Mouse (Mus musculus) midbrain, embryonic 14.5 days (tissue): Measurements from ENCODE around the gene Scimp. TPM values are rescaled to one million over a fixed set of nuclear protein-coding genes. Genes with fewer than 3 reads are reported as not detected.

Experiments used
- ATAC-seq: fragments of 200-750 bp; cut with Nextera tagmentation; 2 replicates; pipeline ENCODE4 v1.8.0; 2017; ENCODE audit warnings: moderate number of reproducible peaks, moderate library complexity; ENCODE audit not compliant: low FRiP score, low TSS enrichment
- DNase-seq: peaks from one replicate; pipeline ENCODE4 v3.0.0-alpha.2; 2015
- H3K27ac ChIP-seq: fragments of 300-500 bp; sonication (generic); replicated peaks from 2 replicates; pipeline ENCODE4 v1.5.1; 2014; ENCODE audit warnings: mild to moderate bottlenecking, low read depth, low read length, moderate library complexity
- H3K27me3 ChIP-seq: fragments of 300-500 bp; sonication (generic); 2 replicates; pipeline ENCODE4 v1.6.1; 2014; ENCODE audit warnings: low read length, control low read depth, mixed read lengths; ENCODE audit not compliant: control insufficient read depth, insufficient read depth
- H3K36me3 ChIP-seq: fragments of 300-500 bp; sonication (generic); 2 replicates; pipeline ENCODE4 v1.6.1; 2014; ENCODE audit warnings: low read length, control low read depth; ENCODE audit not compliant: control insufficient read depth, insufficient read depth
- H3K4me1 ChIP-seq: fragments of 300-500 bp; sonication (generic); 2 replicates; pipeline ENCODE4 v1.6.1; 2014; ENCODE audit warnings: mild to moderate bottlenecking, antibody characterized with exemption, low read length, control low read depth; ENCODE audit not compliant: control insufficient read depth, insufficient read depth
- H3K4me2 ChIP-seq: fragments of 300-500 bp; sonication (generic); 2 replicates; pipeline ENCODE4 v1.6.1; 2014; ENCODE audit warnings: mild to moderate bottlenecking, low read length, moderate library complexity
- H3K4me3 ChIP-seq: fragments of 300-500 bp; sonication (generic); replicated peaks from 2 replicates; pipeline ENCODE4 v1.5.1; 2014; ENCODE audit warnings: low read depth, low read length
- H3K9ac ChIP-seq: fragments of 300-500 bp; sonication (generic); replicated peaks from 2 replicates; pipeline ENCODE4 v1.6.1; 2014; ENCODE audit warnings: mild to moderate bottlenecking, low read length, moderate library complexity
- H3K9me3 ChIP-seq: fragments of 300-500 bp; sonication (generic); 2 replicates; pipeline ENCODE4 v1.6.1; 2016; ENCODE audit warnings: low read length, control low read depth, mixed read lengths; ENCODE audit not compliant: control insufficient read depth
- WGBS: fragments of 180-500 bp; shearing (Covaris S2); extraction: QIAGEN DNeasy Blood & Tissue Kit; methylation state at CpG from one replicate; pipeline ENCODE4 v1.1.7; 2014; 5-methylcytosine and 5-hydroxymethylcytosine counted together
- microRNA-seq: library from miRNA; unstranded; fragments of <30 nt; microRNA quantifications from one replicate; pipeline ENCODE4, GENCODE M21; 2016
- polyA plus RNA-seq: library from polyadenylated mRNA; unstranded; fragments of >200 nt; fragmentation: Nextera tagmentation; extraction: Ambion mirVana; gene quantifications from 2 replicates; pipeline ENCODE4 v1.2.1, GENCODE M21; 2014

Scimp gene
- polyA plus RNA-seq, 1 experiment from 2014 or later = 0.39 TPM

- 88% methylated on average over 4 of the region's 4 CpGs for WGBS
- no peak overlapping the region for H3K4me3 ChIP-seq
- no peak overlapping the region for H3K4me2 ChIP-seq
- no peaks in the 10 kb centered on the region for H3K27me3 ChIP-seq
- H3K9ac ChIP-seq = 0 out of 2 replicates have a peak overlapping the region, but pooled peaks have one; percentile 12
- H3K4me1 ChIP-seq = no peaks in the 10 kb centered on the region
- no peaks in the 10 kb centered on the region for H3K9me3 ChIP-seq
- H3K36me3 ChIP-seq = no peaks in the 10 kb centered on the region
- ATAC-seq (no peak), DNase-seq (no peak)
- no peak overlapping the region for H3K27ac ChIP-seq
Observed at GRCm38 (mm10) chr11:70752337-70753017, 59.9 kb downstream of the Scimp start.

GRCm38 (mm10) chr11:70747876-70748545 is 64.4 kb downstream of the Scimp start:
- Histone ChIP-seq H3K36me3 (no peaks in the 10 kb centered on the region), H3K4me2 (no peak overlapping the region), H3K9me3 (no peaks in the 10 kb centered on the region), H3K4me1 (no peaks in the 10 kb centered on the region), H3K27me3 (no peaks in the 10 kb centered on the region), H3K27ac (no peak overlapping the region), H3K9ac (no peak overlapping the region), H3K4me3 (no peak overlapping the region)
- WGBS = 87% methylated on average over 4 of the region's 4 CpGs
- DNase-seq (no peak), ATAC-seq (no peak)

- ATAC-seq = no peak
Observed at GRCm38 (mm10) chr11:70745636-70746035, 66.8 kb downstream of the Scimp start.

GRCm38 (mm10) chr11:70742581-70743459 is 69.6 kb downstream of the Scimp start:
- H3K4me2 ChIP-seq = no peak overlapping the region
- ATAC-seq = no peak
- WGBS = 72% methylated on average over 12 of the region's 12 CpGs
- no peaks in the 10 kb centered on the region for H3K4me1 ChIP-seq
- no peaks in the 10 kb centered on the region for H3K9me3 ChIP-seq
- no peaks in the 10 kb centered on the region for H3K27me3 ChIP-seq
- no peak for DNase-seq
- no peaks in the 10 kb centered on the region for H3K36me3 ChIP-seq
- no peak overlapping the region for H3K27ac ChIP-seq
- no peak overlapping the region for H3K9ac ChIP-seq
- no peak overlapping the region for H3K4me3 ChIP-seq

More at GRCm38 (mm10) chr11:70745636-70746035, 66.8 kb downstream of the Scimp start:
- Histone ChIP-seq H3K9me3 (no peaks in the 10 kb centered on the region), H3K9ac (no peak overlapping the region), H3K4me3 (no peak overlapping the region), H3K4me2 (no peak overlapping the region), H3K4me1 (no peaks in the 10 kb centered on the region), H3K27ac (no peak overlapping the region), H3K27me3 (no peaks in the 10 kb centered on the region), H3K36me3 (no peaks in the 10 kb centered on the region)
- no peak for DNase-seq
- 89% methylated on average over 7 of the region's 7 CpGs for WGBS

- no peaks in the 10 kb centered on the region for H3K36me3 ChIP-seq
- H3K9ac ChIP-seq = no peak overlapping the region
- no peaks in the 10 kb centered on the region for H3K27me3 ChIP-seq
- H3K4me1 ChIP-seq = no peaks in the 10 kb centered on the region
- no peak overlapping the region for H3K27ac ChIP-seq
- ATAC-seq (no peak), DNase-seq (no peak)
- 88% methylated on average over 7 of the region's 7 CpGs for WGBS
- H3K4me3 ChIP-seq = no peak overlapping the region
- H3K9me3 ChIP-seq = no peaks in the 10 kb centered on the region
- no peak overlapping the region for H3K4me2 ChIP-seq
Observed at GRCm38 (mm10) chr11:70742117-70742516, 70.3 kb downstream of the Scimp start.

GRCm38 (mm10) chr11:70741603-70742002 is 70.8 kb downstream of the Scimp start:
- H3K27me3 ChIP-seq = no peaks in the 10 kb centered on the region
- no peak for ATAC-seq

More at GRCm38 (mm10) chr11:70741603-70742002, 70.8 kb downstream of the Scimp start:
- no peak overlapping the region for H3K9ac ChIP-seq
- H3K4me2 ChIP-seq = no peak overlapping the region
- 97% methylated on average over 3 of the region's 3 CpGs for WGBS
- H3K4me1 ChIP-seq = no peaks in the 10 kb centered on the region
- no peaks in the 10 kb centered on the region for H3K36me3 ChIP-seq
- no peak overlapping the region for H3K27ac ChIP-seq
- no peak for DNase-seq
- no peaks in the 10 kb centered on the region for H3K9me3 ChIP-seq
- no peak overlapping the region for H3K4me3 ChIP-seq

Small RNA genes within 50 kb of the gene (microRNA-seq; reads per million reads assigned to microRNA genes)
- not detected for gene Gm22760

Other genes with a start within 250 kb of the Scimp start
- 18.5 and 20.4 TPM in 2 replicates for gene Mink1, start 249.7 kb downstream of the Scimp start, polyA plus RNA-seq
- gene 4930544D05Rik, start 196.7 kb downstream of the Scimp start, polyA plus RNA-seq = not detected in 2 replicates
- not detected in 2 replicates for gene Chrne, start 193.4 kb downstream of the Scimp start, polyA plus RNA-seq
- 0.37 and 0.38 TPM in 2 replicates for gene Gp1ba, start 173.5 kb downstream of the Scimp start, polyA plus RNA-seq
- gene Rnf167, start 165.4 kb downstream of the Scimp start, polyA plus RNA-seq = 95.9 and 104 TPM in 2 replicates
- gene Slc25a11, start 165.1 kb downstream of the Scimp start, polyA plus RNA-seq = 158 and 171 TPM in 2 replicates
- gene Pfn1, start 157.9 kb downstream of the Scimp start, polyA plus RNA-seq = 661 and 672 TPM in 2 replicates
- 8.5 and 8.7 TPM in 2 replicates for gene Eno3, start 155.4 kb downstream of the Scimp start, polyA plus RNA-seq
- gene Spag7, start 143.2 kb downstream of the Scimp start, polyA plus RNA-seq = 101 and 132 TPM in 2 replicates
- gene Camta2, start 124.5 kb downstream of the Scimp start, polyA plus RNA-seq = 19.4 and 21.0 TPM in 2 replicates
- gene Inca1, start 112.4 kb downstream of the Scimp start, polyA plus RNA-seq = 0.95 and 1.6 TPM in 2 replicates
- gene Kif1c, start 112.0 kb downstream of the Scimp start, polyA plus RNA-seq = 4.0 and 6.6 TPM in 2 replicates
- gene Zfp3, start 48.4 kb downstream of the Scimp start, polyA plus RNA-seq = 14.8 and 16.8 TPM in 2 replicates
- 69.9 and 77.0 TPM in 2 replicates for gene Rabep1, start 32.2 kb upstream of the Scimp start, polyA plus RNA-seq
- 116 and 140 TPM in 2 replicates for gene Nup88, start 157.4 kb upstream of the Scimp start, polyA plus RNA-seq
- gene Rpain, start 157.6 kb upstream of the Scimp start, polyA plus RNA-seq = 62.9 and 75.8 TPM in 2 replicates
- gene C1qbp, start 170.4 kb upstream of the Scimp start, polyA plus RNA-seq = 170 and 178 TPM in 2 replicates
- gene Dhx33, start 191.9 kb upstream of the Scimp start, polyA plus RNA-seq = 12.4 and 17.1 TPM in 2 replicates
- 20.9 and 29.7 TPM in 2 replicates for gene Mis12, start 207.0 kb upstream of the Scimp start, polyA plus RNA-seq
- gene Derl2, start 207.3 kb upstream of the Scimp start, polyA plus RNA-seq = 23.3 and 35.7 TPM in 2 replicates
- gene 6330403K07Rik, start 220.9 kb upstream of the Scimp start, polyA plus RNA-seq = 317 and 572 TPM in 2 replicates